Mouse (Mus musculus) cerebellum, adult 9-11 months (tissue): ENCODE measurements around the gene Aldh3a2.
A peak's percentile ranks its signal among the peaks of the same experiment; 100 is the strongest.
"Not testable (repeated sequence)": the region's sequence is repeated elsewhere in the genome, so short reads cannot be mapped to it uniquely, and the experiment has no call there.

Experiments used
- DNase-seq: peaks from one replicate; pipeline ENCODE4 v3.0.0; 2022

Gene Aldh3a2

GRCm38 (mm10) chr11:61266551-61267533, at the start of gene Aldh3a2:
Gene Aldh3a2, minus strand, starts transcription at chr11:61267464.
- DNase-seq: peak; percentile 97

- DNase-seq: no peak
Measured at GRCm38 (mm10) chr11:61316864-61317263, 49.6 kb upstream of the Aldh3a2 start.

GRCm38 (mm10) chr11:61310321-61310720, 43.1 kb upstream of the Aldh3a2 start:
- DNase-seq: no peak

- no peak for DNase-seq
Measured at GRCm38 (mm10) chr11:61309831-61310230, 42.6 kb upstream of the Aldh3a2 start.

- DNase-seq: no peak
Measured at GRCm38 (mm10) chr11:61307795-61308194, 40.5 kb upstream of the Aldh3a2 start.

GRCm38 (mm10) chr11:61305377-61305776, 38.1 kb upstream of the Aldh3a2 start:
- peak; percentile 10 for DNase-seq

- not testable (repeated sequence) for DNase-seq
Measured at GRCm38 (mm10) chr11:61304535-61304934, 37.3 kb upstream of the Aldh3a2 start.

GRCm38 (mm10) chr11:61300716-61301392, 33.6 kb upstream of the Aldh3a2 start:
- DNase-seq: no peak

GRCm38 (mm10) chr11:61300205-61300604, 32.9 kb upstream of the Aldh3a2 start:
- no peak for DNase-seq

GRCm38 (mm10) chr11:61297901-61298300, 30.6 kb upstream of the Aldh3a2 start:
- DNase-seq: no peak

- DNase-seq: no peak
Measured at GRCm38 (mm10) chr11:61297326-61297725, 30.1 kb upstream of the Aldh3a2 start.

- DNase-seq: no peak
Measured at GRCm38 (mm10) chr11:61296556-61296955, 29.3 kb upstream of the Aldh3a2 start.

GRCm38 (mm10) chr11:61295556-61295955, 28.3 kb upstream of the Aldh3a2 start:
- no peak for DNase-seq

GRCm38 (mm10) chr11:61294431-61294830, 27.2 kb upstream of the Aldh3a2 start:
- DNase-seq: no peak

- DNase-seq: no peak
Measured at GRCm38 (mm10) chr11:61293251-61293650, 26.0 kb upstream of the Aldh3a2 start.

GRCm38 (mm10) chr11:61284323-61284722, 17.1 kb upstream of the Aldh3a2 start:
- no peak for DNase-seq

- no peak for DNase-seq
Measured at GRCm38 (mm10) chr11:61283414-61284049, 16.3 kb upstream of the Aldh3a2 start.

- DNase-seq: no peak
Measured at GRCm38 (mm10) chr11:61278445-61279077, 11.3 kb upstream of the Aldh3a2 start.

- DNase-seq: no peak
Measured at GRCm38 (mm10) chr11:61277937-61278336, 10.7 kb upstream of the Aldh3a2 start.

- no peak for DNase-seq
Measured at GRCm38 (mm10) chr11:61276482-61276881, 9.2 kb upstream of the Aldh3a2 start.

- DNase-seq: no peak
Measured at GRCm38 (mm10) chr11:61275106-61275505, 7.8 kb upstream of the Aldh3a2 start.

GRCm38 (mm10) chr11:61274421-61274820, 7.2 kb upstream of the Aldh3a2 start:
- no peak for DNase-seq

- DNase-seq: no peak
Measured at GRCm38 (mm10) chr11:61273928-61274327, 6.7 kb upstream of the Aldh3a2 start.
